Mouse (Mus musculus): ENCODE data around the gene Srgap2.
"Not testable (repeated sequence)": the region's sequence is repeated elsewhere in the genome, so short reads cannot be mapped to it uniquely, and the experiment has no call there.

Srgap2 gene

DNA sequence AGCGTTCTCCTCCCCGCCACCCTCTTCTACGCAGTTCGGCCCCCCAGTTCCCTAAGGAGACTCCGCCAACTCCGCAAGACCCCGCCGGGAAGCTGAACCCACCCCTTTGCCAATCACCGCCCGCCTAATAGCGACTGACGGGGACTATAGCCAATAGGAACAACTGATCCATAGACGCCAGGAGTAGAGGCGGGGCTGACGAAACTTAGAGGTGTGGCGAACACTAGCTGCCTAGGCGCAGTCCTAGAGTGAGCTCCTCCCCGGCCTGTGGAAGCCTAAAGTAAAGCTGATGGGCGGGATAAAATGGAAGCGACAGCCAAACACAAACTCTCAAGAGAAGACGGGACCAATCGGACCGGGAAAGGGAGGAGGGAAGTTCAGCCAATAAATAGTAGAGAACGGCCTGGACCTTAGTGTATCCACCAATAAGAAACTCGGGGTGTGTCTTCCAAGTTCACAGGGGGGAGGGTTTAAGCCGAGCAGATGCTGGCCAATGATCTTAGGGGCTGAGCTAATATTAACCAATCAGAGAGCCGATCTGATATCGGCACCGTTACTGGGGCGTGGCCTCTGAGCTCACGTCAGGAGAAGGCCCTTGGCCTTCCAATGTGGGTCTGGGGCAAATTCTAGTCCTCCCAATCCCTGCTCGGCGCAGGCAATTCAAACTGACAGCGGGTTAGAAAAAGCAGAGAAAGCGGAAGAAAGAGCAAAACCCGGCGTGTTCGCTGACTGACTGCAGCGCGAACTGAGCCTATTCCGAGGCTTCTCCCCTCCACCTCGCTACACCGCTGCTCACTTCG lies at the start of gene Srgap2, which contains the start of gene Fam72a:
Gene Srgap2, minus strand, starts transcription at position 72 of the 800 bp plus-strand sequence.
Gene Fam72a, plus strand, starts transcription at position 623 of the 800 bp plus-strand sequence.
- DNase-seq (ENCODE audit: extremely low read depth, insufficient read length, low spot score), result peak; percentile 96

DNA sequence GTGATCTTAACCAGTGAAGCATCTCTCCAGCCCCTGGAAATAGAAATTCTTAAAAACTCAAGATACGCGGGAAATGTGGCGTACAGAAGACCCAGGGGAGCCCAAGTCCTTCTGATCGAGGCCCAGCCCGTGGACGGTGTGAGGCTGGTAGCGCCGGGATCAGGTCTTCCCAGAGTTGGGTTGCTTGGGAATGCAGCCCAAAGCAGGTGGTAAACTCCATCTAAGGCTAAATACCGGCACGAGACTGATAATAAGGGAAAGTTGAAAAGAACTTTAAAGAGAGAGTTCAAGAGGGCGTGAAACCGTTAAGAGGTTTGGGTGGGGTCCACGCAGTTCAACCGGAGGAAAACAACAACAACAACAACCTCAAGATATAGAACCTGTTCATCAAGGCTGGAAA lies 46.6 kb upstream of the Srgap2 start:
- DNase-seq (ENCODE audit: extremely low read depth, insufficient read length, low spot score), result peak; percentile 57

DNA sequence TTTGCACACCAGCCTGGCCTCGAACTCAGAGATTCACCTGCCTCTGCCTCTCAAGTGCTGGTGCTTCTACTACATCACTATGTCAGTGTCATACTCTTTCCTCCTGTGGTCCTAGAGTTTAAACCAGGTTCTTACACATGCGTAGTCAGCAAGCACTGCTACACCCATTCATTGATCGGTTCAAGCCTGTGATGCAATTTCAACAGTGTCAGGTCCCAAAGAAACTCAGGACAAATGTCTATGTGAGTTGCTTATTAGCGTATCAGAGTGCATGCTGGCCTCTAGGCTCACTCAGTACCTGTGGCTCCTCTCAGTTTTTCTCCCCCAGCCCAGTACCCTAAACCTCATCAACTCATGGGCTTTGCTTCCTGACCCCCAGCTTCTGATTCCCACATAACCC lies 43.2 kb upstream of the Srgap2 start:
- DNase-seq (ENCODE audit: extremely low read depth, insufficient read length, low spot score), result no peak

DNA sequence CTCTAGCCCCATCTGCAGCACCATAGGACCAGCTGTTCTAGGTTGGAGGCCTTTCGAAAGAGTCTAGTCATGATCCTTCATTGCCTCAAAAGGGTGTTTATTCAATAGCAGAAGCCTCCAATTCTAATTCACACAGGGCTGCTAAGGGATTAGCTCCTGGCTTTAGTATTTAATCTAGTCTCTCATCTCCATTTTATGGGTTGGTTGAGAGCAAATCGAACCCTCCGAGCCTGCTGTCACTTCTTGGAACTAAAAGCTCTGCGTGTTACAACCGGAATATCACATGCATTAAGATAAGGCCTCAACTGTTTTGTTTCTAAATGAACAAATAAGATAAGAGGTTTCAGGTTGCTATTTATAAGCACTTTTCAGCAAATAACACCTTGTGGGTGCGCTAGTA lies 42.6 kb upstream of the Srgap2 start:
- DNase-seq (ENCODE audit: extremely low read depth, insufficient read length, low spot score), result no peak

DNA sequence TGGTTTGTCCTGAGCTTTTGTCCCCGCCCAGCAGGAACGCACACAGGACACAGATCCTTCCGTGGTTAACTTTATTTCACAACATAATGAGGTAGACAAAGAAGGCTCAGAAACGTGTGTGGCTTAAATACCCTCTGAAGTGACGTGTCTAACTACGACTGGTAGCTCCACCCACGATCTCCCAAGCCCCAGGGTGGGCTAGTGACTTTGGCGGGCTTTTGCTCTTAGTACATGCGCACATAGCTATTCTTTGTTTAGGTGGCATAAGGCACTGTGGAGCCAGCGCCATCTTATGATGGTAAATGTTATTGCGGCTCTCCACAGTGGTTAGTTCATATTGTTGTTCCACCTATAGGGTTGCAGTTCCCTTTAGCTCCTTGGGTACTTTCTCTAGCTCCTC lies 38.9 kb upstream of the Srgap2 start:
- not testable (repeated sequence) for DNase-seq (ENCODE audit: extremely low read depth, insufficient read length, low spot score)

DNA sequence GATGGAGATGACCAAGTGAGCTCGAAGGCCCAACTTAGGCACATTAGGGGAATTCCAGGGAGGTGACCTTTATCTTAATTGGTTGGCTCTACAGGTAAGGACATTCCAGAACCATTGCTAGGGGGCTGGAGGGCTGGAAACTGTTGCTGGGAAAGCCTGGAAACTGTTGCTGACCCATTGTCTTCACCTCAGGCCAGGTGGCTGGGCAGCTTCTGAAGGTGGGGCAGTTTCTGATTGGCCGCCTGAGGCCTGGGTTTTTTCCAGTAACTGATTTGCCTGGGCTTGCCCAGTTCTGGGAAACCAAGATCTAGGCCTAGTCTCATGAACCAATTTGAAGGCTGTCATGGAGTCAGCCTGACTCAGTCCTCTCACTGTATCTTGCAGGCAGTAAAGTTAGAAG lies 34.9 kb upstream of the Srgap2 start:
- DNase-seq (ENCODE audit: extremely low read depth, insufficient read length, low spot score), result no peak

DNA sequence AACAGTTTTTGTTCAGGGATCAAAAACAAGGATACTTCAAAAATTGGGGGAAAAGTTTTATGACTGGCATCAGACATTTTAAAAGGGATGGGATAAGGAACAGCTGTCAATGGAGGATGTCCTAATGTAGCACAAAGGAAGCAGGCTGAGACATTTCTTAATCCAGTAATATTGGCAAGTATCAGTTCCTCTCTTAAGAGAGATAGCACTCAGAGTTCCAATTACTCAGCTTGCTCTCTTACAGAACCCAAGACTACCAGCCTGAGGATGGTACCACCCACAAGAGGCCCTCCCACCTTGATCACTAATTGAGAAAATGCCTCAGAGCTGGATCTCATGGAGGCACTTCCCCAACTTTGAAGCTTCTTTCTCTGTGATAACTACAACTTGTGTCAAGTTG lies 33.3 kb upstream of the Srgap2 start:
- no peak for DNase-seq (ENCODE audit: extremely low read depth, insufficient read length, low spot score)

DNA sequence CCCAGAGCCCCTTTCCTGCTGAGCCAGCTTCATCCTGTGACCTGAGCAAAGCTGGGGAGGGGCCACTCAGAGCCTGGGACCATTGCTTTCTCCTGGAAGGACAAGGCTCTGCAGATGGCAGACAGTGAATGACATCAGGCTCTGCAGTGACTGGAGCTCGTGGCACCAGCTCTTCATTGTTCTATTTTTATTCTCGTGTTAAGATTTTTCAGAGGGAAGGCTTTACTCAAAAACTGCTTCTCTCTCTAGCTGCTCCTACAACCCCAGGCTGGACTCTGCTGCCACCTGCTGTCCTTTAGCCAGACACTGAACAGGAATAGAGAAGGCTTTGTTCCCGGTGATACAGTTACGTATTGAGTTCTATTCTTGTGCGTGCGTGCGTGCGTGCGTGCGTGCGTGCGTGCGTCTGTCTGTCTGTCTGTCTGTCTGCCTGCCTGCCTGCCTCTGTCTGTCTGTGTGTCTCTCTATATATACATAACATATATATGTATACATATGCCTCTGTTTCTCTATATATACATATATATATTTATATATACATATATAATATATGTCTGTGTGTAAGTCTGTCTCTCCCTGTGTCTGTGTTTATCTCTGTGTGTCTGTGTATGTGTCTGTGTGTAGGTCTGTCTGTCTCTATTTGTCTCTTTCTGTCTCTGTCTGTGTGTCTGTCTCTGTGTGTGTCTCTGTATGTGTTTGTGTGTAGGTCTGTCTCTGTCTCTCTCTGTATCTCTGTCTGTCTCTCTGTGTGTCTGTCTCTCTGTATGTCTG lies 28.1 kb upstream of the Srgap2 start:
- peak; percentile 45 for DNase-seq (ENCODE audit: extremely low read depth, insufficient read length, low spot score)

DNA sequence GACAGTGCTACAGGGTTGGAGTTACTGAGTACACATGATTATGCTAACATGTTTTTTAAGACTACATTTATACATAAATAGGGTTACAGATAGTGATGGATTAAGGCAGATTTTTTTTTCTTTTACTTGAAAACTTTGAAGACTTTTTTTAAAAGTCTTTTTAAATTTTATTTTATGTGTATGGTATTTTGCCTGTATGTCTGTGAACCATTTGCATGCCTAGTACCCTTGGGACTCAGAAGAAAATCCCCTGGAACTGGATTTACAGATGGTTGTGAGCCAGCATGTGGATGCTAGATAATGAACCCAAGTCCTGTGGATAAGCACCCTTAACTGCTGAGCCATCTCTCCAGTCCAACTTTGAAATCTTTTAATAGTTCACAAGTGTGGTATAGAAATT lies 26.3 kb upstream of the Srgap2 start:
- DNase-seq (ENCODE audit: extremely low read depth, insufficient read length, low spot score), result no peak

DNA sequence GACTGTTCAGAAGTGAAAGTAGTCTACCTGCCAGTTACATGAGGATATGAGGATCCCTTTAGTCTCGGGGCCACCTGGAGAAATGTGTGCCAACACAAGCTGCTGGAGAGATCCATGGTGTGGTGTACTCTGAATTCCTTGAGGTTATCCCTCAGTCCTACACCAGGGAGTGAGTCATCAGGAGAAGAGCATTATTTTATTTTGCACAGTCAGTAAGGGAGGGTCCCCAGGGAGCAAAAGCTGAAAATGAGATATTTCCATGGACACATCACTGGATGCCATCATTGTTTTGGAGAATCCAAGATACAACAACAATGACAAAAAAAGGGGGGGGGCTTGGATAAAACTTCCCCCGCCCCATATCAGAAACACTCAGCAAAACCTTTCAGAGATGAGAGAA lies 24.8 kb upstream of the Srgap2 start:
- peak; percentile 49 for DNase-seq (ENCODE audit: extremely low read depth, insufficient read length, low spot score)

DNA sequence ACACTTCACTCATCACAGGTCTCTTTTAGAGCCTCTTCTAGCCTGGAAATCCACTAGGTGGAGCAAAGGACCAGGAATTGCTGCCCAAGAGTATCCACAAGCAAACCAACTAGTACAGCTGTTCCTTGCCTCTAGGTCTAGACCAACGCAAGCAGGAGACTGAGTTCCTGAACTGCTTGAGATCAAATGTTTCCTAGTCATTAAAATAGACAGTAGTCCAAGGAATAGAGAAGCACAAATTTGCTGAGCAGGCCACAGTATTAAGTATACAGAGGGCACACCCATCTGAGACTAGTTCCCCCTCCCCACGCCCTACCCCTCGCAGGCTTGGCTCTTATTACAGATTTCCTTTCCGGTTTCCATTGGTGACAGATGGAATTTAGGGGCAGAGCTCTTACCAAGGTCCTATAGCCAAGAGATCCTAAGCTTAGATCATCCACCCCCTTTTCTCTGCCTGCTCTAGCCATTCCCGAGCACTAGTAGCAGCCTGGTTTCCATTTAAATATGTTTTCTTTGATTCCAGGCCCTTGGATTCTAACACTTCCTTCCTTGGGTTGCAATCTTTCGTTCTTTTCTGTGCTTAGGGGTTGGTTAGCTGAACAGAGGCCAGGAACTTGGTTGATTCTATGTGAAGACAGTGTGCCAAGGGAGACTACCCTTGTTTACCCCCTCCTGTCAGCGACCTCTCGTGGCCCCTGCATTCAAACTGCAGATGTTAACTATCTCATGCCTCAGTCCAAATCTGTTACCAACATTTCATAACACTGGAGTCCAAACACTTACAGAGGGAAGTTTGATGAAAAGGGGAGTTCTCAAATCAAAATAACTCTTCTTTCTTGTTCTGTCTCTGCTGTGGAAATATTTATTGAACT lies 21.6 kb upstream of the Srgap2 start:
- no peak for DNase-seq (ENCODE audit: extremely low read depth, insufficient read length, low spot score)

DNA sequence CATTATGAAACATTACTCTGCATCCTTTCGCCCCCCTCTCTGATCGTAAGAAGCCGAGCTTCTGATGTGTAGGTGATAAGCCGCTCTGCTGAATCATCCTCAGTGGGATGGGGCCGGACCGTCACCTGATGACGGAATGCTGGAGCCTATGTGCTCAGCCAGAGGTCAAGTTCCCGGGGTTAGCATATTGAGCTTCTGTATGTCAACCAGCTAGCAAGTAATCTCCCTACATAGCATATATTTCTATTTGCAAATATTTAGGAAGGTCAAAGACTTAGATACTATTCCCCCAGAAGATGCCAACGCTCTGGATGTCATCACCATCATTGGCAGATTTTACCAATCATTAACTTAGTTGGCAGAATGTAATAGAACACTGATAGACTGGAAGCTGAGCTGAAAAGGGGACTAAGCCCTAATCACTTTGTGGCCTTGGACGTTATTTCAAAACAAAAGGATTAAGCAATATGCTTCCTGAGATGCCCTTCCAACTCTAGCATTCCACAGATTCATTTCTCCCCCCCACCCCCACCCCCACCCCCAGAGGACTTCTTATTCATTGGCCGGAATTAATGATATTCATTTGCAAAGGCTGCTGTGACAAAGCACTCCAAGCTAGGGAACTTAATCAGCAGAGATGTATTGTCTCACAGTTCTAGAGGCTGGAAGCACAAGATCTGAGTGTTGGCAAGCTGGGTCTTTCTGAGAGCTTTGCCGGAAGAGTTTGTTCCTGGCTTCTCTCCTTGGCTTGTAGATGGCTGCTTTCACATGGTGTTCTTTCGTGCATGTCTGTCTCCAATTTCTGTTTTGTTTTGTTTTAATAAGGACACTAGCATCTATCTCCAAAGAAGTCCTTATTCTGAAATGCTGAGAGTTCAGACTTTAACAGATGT lies 19.9 kb upstream of the Srgap2 start:
- DNase-seq (ENCODE audit: extremely low read depth, insufficient read length, low spot score), result no peak

DNA sequence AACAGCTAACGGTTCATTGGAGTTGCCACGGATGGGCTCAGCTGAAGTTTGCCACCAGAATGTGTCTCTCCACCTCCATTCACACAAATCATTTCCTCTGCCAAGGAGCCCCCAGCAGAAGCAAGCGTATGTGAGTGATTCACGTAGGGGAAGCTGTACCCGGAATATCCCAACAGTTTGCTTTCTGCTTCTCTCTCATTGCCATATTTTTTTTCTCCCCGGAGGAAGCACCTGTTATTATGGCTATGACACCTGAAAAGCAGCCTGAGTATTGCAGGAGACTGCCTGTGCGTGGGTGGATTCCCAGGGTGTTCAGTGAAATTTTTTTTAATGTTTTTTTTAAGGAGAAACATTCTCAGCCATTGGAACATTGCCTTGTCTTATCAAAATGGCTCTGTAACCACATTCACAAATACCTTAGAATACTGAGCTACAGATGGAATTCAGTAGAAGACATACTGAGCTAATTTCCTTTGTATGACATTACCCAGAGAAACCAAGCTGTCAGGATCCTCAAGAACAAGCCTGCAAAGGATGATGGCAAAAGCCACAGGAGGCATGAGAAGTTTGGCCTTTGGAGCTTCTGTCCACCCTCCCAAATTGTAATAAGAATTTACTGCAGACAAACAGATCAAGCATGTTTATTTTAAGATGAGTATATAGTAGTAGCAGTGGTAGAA lies 16.9 kb upstream of the Srgap2 start:
- DNase-seq (ENCODE audit: extremely low read depth, insufficient read length, low spot score), result no peak

DNA sequence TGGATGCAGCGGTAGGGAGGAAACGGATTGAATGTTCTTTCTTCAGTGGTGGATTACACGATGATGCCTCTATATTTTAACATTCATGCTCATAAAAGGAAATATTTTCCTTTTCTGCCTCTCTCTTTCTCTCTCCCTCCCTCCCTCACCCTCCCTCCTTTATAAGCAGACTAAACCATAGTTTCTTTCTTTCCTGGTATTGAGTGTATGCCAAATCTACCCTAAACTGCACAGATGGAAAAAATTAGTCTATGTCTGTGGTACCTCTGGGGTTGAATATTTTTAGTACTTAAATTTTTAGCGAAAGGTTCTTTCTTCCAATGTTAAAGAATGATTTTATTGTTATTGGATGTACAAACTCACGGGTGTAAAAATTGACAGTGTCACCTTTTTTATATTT lies 14.8 kb upstream of the Srgap2 start:
- DNase-seq (ENCODE audit: extremely low read depth, insufficient read length, low spot score), result no peak

DNA sequence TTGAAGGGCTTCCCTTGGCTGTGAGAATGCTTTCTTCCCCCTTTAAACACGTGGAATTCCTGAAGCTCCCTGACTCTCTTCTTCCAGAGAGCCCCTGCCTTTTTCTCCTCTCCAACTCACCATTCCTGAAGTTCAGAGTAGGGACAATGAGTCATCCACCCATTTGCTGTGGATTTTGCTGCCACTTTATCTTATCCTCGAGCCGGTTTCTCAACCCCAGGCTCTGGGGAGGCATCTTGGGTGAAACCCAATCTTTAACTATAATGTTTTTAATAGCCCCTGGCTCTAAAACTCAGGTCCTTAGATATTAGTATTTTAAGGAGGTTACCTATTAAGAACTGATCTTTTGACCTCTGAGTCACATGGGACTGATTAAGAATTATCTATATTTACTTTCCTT lies 14.3 kb upstream of the Srgap2 start:
- no peak for DNase-seq (ENCODE audit: extremely low read depth, insufficient read length, low spot score)

DNA sequence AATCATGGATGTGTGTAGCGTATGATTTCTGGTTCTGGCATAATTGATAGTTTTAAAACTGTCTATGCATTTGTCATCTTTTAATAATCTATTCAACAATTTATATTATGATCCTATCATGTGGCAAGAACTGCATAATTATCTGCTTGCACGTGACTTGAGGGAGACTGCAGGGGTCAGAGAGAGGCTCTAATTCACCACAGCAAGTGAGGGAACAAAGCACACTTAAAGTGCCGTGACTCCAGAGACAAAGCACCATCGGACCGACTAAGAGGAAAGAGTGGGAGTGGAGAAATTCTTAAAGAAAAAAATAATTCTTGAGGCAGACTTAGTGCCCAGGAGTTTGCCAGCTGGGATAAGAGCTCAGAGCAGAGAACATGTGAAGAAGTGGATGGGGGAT lies 13.6 kb upstream of the Srgap2 start:
- DNase-seq (ENCODE audit: extremely low read depth, insufficient read length, low spot score), result no peak

DNA sequence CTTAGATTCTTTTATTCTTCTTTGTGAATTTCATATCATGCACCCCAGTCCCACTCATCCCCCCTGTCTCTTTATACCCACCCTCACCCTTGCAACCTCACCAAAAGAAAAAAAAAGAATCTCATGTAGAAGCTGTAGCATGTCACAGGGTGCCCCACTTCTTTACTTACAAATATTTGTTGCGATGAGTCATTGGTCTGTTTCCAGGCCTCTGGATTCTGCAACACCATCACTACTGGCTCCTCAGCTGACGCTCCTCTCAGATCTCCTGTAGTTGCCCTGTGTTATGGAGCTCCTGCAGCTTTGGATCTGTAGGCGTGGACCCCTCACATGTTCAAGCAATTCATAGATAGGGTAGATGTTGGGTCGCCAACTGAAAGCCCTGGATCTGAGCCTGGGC lies 12.6 kb upstream of the Srgap2 start:
- no peak for DNase-seq (ENCODE audit: extremely low read depth, insufficient read length, low spot score)

DNA sequence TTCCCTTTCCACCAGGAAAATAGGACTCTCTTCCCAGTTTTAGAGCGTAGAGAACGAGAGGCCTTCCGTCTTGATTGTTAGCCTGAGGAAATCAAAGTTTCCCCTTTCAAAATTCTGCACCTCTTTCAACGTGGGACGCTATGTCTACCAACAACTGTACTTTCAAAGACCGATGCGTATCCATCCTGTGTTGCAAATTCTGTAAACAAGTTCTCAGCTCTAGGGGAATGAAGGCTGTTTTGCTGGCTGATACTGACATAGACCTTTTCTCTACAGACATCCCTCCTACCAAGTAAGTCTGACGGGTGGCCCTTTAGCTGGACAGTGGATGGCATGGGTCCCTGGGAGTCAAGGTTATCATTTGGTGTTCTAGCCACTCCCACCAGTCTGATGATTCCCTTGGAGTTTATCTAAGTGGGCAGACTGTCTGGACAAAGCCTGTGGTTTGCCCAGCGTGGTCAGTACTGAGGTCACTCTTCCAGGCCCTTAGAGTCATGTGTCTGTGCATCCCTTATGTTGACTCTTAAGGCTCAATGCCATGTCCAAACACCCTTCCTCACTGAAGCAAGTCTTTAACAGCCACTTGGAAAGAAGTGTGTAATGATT lies 1.5 kb upstream of the Srgap2 start:
- no peak for DNase-seq (ENCODE audit: extremely low read depth, insufficient read length, low spot score)

DNA sequence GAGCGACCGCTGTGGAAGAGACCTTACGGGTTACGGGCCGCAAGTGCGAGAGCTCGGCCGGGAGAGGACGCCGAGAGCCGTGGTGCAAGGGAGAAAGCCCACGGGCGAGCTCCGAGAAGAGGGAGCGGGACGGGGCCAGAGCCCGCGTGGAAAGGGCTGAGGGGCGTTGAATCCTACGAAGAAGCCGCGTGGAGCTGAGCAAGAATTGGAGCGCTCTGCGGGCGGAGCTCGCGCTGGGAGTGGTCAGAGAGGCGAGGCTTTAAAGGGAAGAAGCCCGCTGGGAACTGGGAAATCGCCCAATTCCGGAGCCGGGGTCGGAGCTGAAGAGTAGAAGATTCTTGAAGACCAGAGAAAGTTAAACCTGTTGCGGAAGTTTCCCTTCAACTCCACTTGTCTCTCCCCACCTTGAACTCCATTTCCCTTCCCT lies 942 bp upstream of the Srgap2 start:
- DNase-seq (ENCODE audit: extremely low read depth, insufficient read length, low spot score), result no peak

Data from 3134 (cell line).